Mouse (Mus musculus) heart, postnatal 0 days (tissue): ENCODE measurements around the gene C1qtnf4. TPM values are rescaled to one million over a fixed set of nuclear protein-coding genes. Genes with fewer than 3 reads are reported as not detected.

ENCODE experiments used
- ATAC-seq: fragments of 200-750 bp; cut with Nextera tagmentation; 2 replicates; pipeline ENCODE4 v1.8.0; 2017; ENCODE audit warnings: low read depth, moderate number of reproducible peaks, moderate library complexity; ENCODE audit not compliant: insufficient read depth
- DNase-seq: peaks from one replicate; pipeline ENCODE4 v3.0.0-alpha.2; 2016; ENCODE audit warnings: low spot score
- H3K27ac ChIP-seq: fragments of 300-500 bp; sonication (generic); 2 replicates; pipeline ENCODE4 v1.5.1; 2014; ENCODE audit warnings: low read depth, mild to moderate bottlenecking
- H3K27me3 ChIP-seq: fragments of 300-500 bp; sonication (generic); 2 replicates; pipeline ENCODE4 v1.6.1; 2014; ENCODE audit warnings: low read length, mixed read lengths; ENCODE audit not compliant: control insufficient read depth, insufficient read depth
- H3K36me3 ChIP-seq: fragments of 300-500 bp; sonication (generic); replicated peaks from 2 replicates; pipeline ENCODE4 v1.6.1; 2014; ENCODE audit warnings: low read length, mixed read lengths; ENCODE audit not compliant: control insufficient read depth, insufficient read depth
- H3K4me1 ChIP-seq: fragments of 300-500 bp; sonication (generic); 2 replicates; pipeline ENCODE4 v1.6.1; 2014; ENCODE audit warnings: antibody characterized with exemption; ENCODE audit not compliant: control insufficient read depth, insufficient read depth
- H3K4me2 ChIP-seq: fragments of 300-500 bp; sonication (generic); 2 replicates; pipeline ENCODE4 v1.6.1; 2014; ENCODE audit warnings: low read depth, mild to moderate bottlenecking, low read length, moderate library complexity
- H3K4me3 ChIP-seq: fragments of 300-500 bp; sonication (generic); 2 replicates; pipeline ENCODE4 v1.5.1; 2014; ENCODE audit warnings: low read depth, low read length
- H3K9ac ChIP-seq: fragments of 300-500 bp; sonication (generic); replicated peaks from 2 replicates; pipeline ENCODE4 v1.6.1; 2014; ENCODE audit warnings: low read depth, low read length, mixed read lengths
- H3K9me3 ChIP-seq: fragments of 300-500 bp; sonication (generic); replicated peaks from 2 replicates; pipeline ENCODE4 v1.6.1; 2016; ENCODE audit warnings: low read length; ENCODE audit not compliant: control insufficient read depth
- CTCF ChIP-seq: IDR thresholded peaks from 2 replicates; pipeline ENCODE4 v1.5.1; 2016; ENCODE audit warnings: antibody characterized with exemption, control low read depth, low read depth
- EP300 ChIP-seq: IDR thresholded peaks from 2 replicates; pipeline ENCODE4 v1.6.1; 2016; ENCODE audit warnings: antibody characterized with exemption, low read depth
- WGBS: fragments of 180-500 bp; shearing (Covaris S2); extraction: QIAGEN DNeasy Blood & Tissue Kit; methylation state at CpG from one replicate; pipeline ENCODE4 v1.1.7; 2014; 5-methylcytosine and 5-hydroxymethylcytosine counted together
- polyA plus RNA-seq: library from polyadenylated mRNA; unstranded; fragments of >200 nt; fragmentation: Nextera tagmentation; extraction: Ambion mirVana; gene quantifications from 2 replicates; pipeline ENCODE4 v1.2.1, GENCODE M21; 2015
- total RNA-seq: library from RNA; depleted of rRNA; stranded (reverse); fragments of >200 nt; gene quantifications from 2 replicates; pipeline ENCODE4 v1.2.3, GENCODE M21; 2014; ENCODE audit warnings: low replicate concordance

Gene C1qtnf4
- total and polyA plus RNA-seq, 2 experiments from 2014 or later, result 15.5 to 23.7 TPM

DNA sequence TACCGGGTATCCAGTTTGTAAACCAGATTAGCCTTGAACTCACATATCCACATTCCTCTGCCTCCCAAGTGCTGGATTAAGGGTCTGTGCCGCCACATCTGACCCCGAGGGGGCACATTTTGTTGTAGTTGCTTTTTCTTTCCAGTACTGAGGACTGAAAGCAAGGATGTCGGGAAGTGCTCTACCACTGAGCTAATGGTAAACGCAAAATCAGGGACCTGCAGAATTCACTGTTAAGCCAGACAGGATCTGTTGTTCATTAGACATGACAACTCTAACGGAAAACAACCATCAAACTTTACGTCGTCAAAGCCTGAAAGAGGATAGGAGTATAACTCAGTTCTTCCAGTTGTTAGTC is 39.1 kb upstream of the C1qtnf4 start:
- Histone ChIP-seq H3K9ac (peak overlapping the region; percentile 91; the same call in 1 of the 2 replicates), H3K36me3 (peaks cover 23% of the 10 kb centered on the region), H3K4me3 (peak overlapping the region; percentile 93), H3K9me3 (no peaks in the 10 kb centered on the region), H3K4me1 (peaks cover 14% of the 10 kb centered on the region), H3K27ac (peak overlapping the region; percentile 92), H3K4me2 (peak overlapping the region; percentile 65), H3K27me3 (no peaks in the 10 kb centered on the region)
- ATAC-seq (peak; percentile 15), DNase-seq (no peak)
- TF ChIP-seq CTCF (0 out of 2 replicates have a peak, but pooled peaks have one; percentile 6), EP300 (no peak)
- 2% methylated on average over 8 of the region's 8 CpGs for WGBS

DNA sequence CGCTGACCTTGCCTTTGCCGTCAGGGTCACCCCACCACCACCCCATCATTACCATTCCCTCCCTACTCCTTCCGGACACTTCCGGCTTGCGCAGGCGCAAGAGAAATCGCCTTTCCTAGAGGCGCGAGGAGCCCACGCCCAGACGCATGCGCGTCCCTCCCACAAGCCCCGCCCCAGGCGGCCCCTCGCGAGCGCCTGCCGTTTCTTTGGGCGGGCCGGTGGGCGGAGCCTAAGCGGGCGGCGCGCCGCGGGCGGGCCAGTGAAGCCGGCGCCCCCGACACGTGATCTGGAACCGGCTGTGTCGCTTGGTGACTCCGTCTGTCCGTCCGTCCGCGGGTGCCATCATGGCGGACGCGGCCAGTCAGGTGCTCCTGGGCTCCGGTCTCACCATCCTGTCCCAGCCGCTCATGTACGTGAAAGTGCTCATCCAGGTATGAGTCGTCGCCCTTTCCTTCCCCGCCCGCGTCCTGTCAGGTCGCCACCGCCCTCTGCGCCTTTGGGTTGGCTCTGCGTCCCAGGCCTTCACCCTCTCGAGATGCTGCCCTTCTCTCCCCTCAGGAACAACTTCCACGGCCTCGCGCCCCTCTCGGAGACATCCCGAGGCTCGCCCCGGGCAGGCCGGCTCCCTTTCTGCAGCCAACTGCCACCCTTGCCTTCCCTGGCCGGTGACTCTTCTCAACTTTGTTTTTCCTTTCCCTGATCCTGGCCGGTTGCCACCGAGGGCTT is 38.5 kb upstream of the C1qtnf4 start, which contains the start of gene Mtch2:
TSS of gene Mtch2 (plus strand) at position 201 of the 726 bp plus-strand sequence.
- H3K36me3 ChIP-seq, result peaks cover 28% of the 10 kb centered on the region
- H3K4me3 ChIP-seq, result peak within 1 kb of the TSS; percentile 93
- H3K4me1 ChIP-seq, result peaks cover 14% of the 10 kb centered on the region
- H3K27ac ChIP-seq, result peak within 1 kb of the TSS; percentile 92
- WGBS, result under 1% methylated on average over 66 of the region's 67 CpGs
- ATAC-seq, result peak; percentile 97
- H3K27me3 ChIP-seq, result no peaks in the 10 kb centered on the region
- TF ChIP-seq CTCF (no peak), EP300 (no peak; the same call in 1 of the 2 replicates)
- peak; percentile 97 for DNase-seq
- no peaks in the 10 kb centered on the region for H3K9me3 ChIP-seq
- H3K9ac ChIP-seq, result peak within 1 kb of the TSS; percentile 91
- H3K4me2 ChIP-seq, result peak within 1 kb of the TSS; percentile 79

DNA sequence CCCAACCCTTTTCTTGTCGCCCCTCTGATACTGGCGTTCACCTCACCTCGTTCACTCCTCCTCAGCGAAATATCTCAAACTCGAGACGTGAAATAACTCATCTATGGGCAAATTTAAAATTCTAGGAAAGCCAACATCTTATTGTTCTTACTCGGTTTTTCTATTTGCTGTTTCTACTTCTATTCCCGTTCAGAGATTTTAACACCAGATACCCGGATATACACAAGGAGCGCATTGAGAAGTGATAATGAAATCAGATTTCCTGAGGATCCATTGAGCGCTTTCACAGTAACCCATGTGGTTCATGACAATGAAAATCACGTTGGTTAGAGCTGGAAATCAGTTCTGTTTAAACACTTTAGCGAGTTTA is 38.0 kb upstream of the C1qtnf4 start:
- Histone ChIP-seq H3K9me3 (no peaks in the 10 kb centered on the region), H3K9ac (peak overlapping the region; percentile 91), H3K27ac (peak overlapping the region; percentile 89), H3K4me1 (peaks cover 14% of the 10 kb centered on the region), H3K4me2 (peak overlapping the region; percentile 79), H3K4me3 (peak overlapping the region; percentile 93), H3K27me3 (no peaks in the 10 kb centered on the region), H3K36me3 (peaks cover 32% of the 10 kb centered on the region)
- ATAC-seq, result no peak
- DNase-seq, result no peak
- TF ChIP-seq CTCF (no peak), EP300 (no peak)
- 0% methylated on average over 13 of the region's 13 CpGs for WGBS

DNA sequence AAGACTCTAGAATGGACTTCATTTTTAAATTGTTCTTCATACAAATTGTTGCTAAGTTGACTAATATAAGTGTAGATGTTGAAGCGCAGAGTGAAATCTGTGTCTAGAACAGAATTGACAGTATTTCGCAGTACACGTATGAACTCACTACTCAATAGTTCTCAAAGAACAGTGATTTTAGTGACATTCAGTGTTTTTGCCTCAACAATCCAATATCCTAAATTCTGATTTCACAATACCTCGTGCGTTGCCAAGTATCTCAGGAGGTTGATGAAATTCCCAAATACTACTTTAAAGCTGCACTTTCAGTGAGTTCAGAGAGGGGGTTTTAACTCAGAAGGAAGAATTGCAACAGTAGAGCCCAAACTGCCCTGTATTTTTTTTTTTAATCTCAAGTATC is 37.3 kb upstream of the C1qtnf4 start:
- Histone ChIP-seq H3K36me3 (peaks cover 39% of the 10 kb centered on the region), H3K4me2 (peak overlapping the region; percentile 79), H3K27me3 (no peaks in the 10 kb centered on the region), H3K27ac (no peak overlapping the region), H3K9ac (peak overlapping the region; percentile 91; the same call in 1 of the 2 replicates), H3K4me1 (peaks cover 14% of the 10 kb centered on the region), H3K4me3 (peak overlapping the region; percentile 93), H3K9me3 (no peaks in the 10 kb centered on the region)
- DNase-seq, result no peak
- TF ChIP-seq CTCF (no peak), EP300 (no peak)
- WGBS, result 93% methylated on average over 5 of the region's 5 CpGs
- no peak for ATAC-seq

DNA sequence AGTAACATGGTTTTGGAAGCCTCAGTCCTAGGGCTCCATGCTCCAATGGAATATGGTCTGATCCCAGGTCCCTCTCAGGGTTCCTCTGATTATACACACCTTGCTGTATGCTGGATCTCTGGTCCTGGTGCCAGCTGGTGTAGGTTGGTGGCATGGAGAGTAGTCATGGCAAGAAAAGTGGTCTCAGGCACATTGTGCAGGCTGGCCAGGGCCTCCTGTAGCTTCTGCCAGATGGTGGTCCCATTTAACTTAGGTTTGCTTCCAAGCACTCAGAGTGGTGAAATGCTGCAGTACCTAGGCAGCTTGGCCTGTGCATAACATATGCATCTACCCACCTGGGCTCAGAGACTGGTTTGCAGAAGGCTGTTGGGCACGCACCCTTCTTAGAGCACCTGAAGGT is 35.3 kb upstream of the C1qtnf4 start:
- peaks cover 14% of the 10 kb centered on the region for H3K4me1 ChIP-seq
- H3K9ac ChIP-seq, result no peak overlapping the region
- TF ChIP-seq CTCF (no peak), EP300 (no peak)
- H3K27me3 ChIP-seq, result no peaks in the 10 kb centered on the region
- no peak for DNase-seq
- ATAC-seq, result no peak
- H3K9me3 ChIP-seq, result no peaks in the 10 kb centered on the region
- peaks cover 58% of the 10 kb centered on the region for H3K36me3 ChIP-seq
- WGBS, result 88% methylated on average over 1 of the region's 1 CpGs
- no peak overlapping the region for H3K4me3 ChIP-seq
- H3K27ac ChIP-seq, result no peak overlapping the region
- no peak overlapping the region for H3K4me2 ChIP-seq
